Mouse (Mus musculus): ENCODE measurements around the gene Olfr1313.
"Not testable (repeated sequence)": the region's sequence is repeated elsewhere in the genome, so short reads cannot be mapped to it uniquely, and the experiment has no call there.

Gene Olfr1313

GRCm38 (mm10) chr2:112077743-112078142, at the start of gene Olfr1313:
Gene Olfr1313 (minus strand): TSS chr2:112077843.
- DNase-seq (ENCODE audit: low spot score) = no peak

- DNase-seq (ENCODE audit: low spot score) = no peak
Measured at GRCm38 (mm10) chr2:112115340-112115739, 37.7 kb upstream of the Olfr1313 start, which contains the start of gene Olfr1315-ps1. Gene Olfr1315-ps1 (minus strand): TSS chr2:112115440.

- no peak for DNase-seq (ENCODE audit: low spot score)
Measured at GRCm38 (mm10) chr2:112096681-112097080, 19.0 kb upstream of the Olfr1313 start, which contains the start of gene Olfr1314. Gene Olfr1314 (minus strand): TSS chr2:112096781.

GRCm38 (mm10) chr2:112050138-112050537, 27.5 kb downstream of the Olfr1313 start, which contains the start of gene Olfr1312:
Gene Olfr1312 (minus strand): TSS chr2:112050238.
- DNase-seq (ENCODE audit: low spot score) = no peak

- DNase-seq (ENCODE audit: low spot score) = not testable (repeated sequence)
Measured at GRCm38 (mm10) chr2:112026971-112027370, 50.7 kb downstream of the Olfr1313 start.

GRCm38 (mm10) chr2:112024312-112024711, 53.3 kb downstream of the Olfr1313 start, which contains the start of gene Olfr1311:
Gene Olfr1311 (minus strand): TSS chr2:112024412.
- no peak for DNase-seq (ENCODE audit: low spot score)
